Mouse (Mus musculus): ENCODE measurements around the gene Mrpl54. TPM values are rescaled to one million over a fixed set of nuclear protein-coding genes. Genes with fewer than 3 reads are reported as not detected.

Mrpl54 gene
- polyA plus RNA-seq, 1 experiment from 2014 or later = 142 TPM

DNA sequence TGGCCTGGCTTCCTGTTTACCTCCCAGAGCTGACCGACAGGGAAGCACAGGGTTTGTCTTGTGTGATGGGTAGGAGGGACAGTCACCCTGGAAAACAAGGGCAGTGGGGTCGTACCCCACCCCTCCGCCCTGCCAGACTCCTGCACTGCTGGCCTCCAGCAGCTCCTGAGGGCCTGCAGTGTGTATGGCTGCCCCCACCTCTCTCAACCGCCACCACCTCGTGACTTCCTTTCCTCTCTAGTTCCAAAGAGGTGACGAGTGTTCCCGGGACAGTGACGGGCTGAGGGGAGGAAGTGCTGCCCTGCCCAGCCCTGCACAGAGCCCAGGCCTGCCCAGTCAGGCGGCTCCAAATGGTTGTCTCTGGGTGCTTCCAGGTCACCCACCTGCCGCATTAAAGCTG is 31.1 kb upstream of the Mrpl54 start:
- Histone ChIP-seq H3K4me2 (replicated peaks) (no peak overlapping the region), H3K9me3 (ENCODE audit: control insufficient read depth, low read length) (no peaks in the 10 kb centered on the region), H3K9ac (no peak overlapping the region), H3K36me3 (replicated peaks; ENCODE audit: control insufficient read depth, insufficient read depth) (no peaks in the 10 kb centered on the region), H3K27me3 (ENCODE audit: control insufficient read depth, insufficient read depth, low read length) (no peaks in the 10 kb centered on the region), H3K27ac (0 out of 2 replicates have a peak overlapping the region, but pooled peaks have one; percentile 9), H3K4me3 (replicated peaks; ENCODE audit: low read length) (no peak overlapping the region), H3K4me1 (replicated peaks; ENCODE audit: control insufficient read depth, insufficient read depth, low read length) (peaks cover 17% of the 10 kb centered on the region)
- WGBS = 80% methylated on average over 10 of the region's 10 CpGs
- DNase-seq (ENCODE audit: low spot score) (no peak), ATAC-seq (ENCODE audit: low FRiP score) (no peak)

DNA sequence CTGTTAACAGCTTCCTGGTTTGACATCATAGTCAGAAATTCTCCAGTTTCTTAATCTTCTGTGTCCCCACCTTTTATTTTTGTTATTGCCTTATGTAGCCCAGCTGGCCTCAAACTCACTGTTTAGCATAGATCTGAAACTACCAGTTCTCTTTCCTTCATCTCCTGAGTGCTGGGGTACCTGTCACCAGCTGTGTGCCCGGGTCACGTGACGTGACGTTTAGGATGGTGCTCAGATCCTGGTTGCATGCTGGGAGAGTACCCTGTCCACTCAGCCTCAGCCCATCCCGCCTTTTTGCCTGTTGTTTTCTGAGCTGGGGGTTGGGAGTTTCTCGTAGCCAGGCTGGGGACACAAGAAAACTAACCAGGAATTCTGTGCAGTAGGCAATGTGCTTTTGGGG is 30.5 kb upstream of the Mrpl54 start:
- no peak overlapping the region for H3K4me2 ChIP-seq (replicated peaks)
- DNase-seq (ENCODE audit: low spot score) = no peak
- 85% methylated on average over 6 of the region's 6 CpGs for WGBS
- H3K9ac ChIP-seq = no peak overlapping the region
- H3K4me3 ChIP-seq (replicated peaks; ENCODE audit: low read length) = no peak overlapping the region
- H3K9me3 ChIP-seq (ENCODE audit: control insufficient read depth, low read length) = no peaks in the 10 kb centered on the region
- no peaks in the 10 kb centered on the region for H3K36me3 ChIP-seq (replicated peaks; ENCODE audit: control insufficient read depth, insufficient read depth)
- ATAC-seq (ENCODE audit: low FRiP score) = no peak
- peaks cover 17% of the 10 kb centered on the region for H3K4me1 ChIP-seq (replicated peaks; ENCODE audit: control insufficient read depth, insufficient read depth, low read length)
- no peak overlapping the region for H3K27ac ChIP-seq
- H3K27me3 ChIP-seq (ENCODE audit: control insufficient read depth, insufficient read depth, low read length) = no peaks in the 10 kb centered on the region

DNA sequence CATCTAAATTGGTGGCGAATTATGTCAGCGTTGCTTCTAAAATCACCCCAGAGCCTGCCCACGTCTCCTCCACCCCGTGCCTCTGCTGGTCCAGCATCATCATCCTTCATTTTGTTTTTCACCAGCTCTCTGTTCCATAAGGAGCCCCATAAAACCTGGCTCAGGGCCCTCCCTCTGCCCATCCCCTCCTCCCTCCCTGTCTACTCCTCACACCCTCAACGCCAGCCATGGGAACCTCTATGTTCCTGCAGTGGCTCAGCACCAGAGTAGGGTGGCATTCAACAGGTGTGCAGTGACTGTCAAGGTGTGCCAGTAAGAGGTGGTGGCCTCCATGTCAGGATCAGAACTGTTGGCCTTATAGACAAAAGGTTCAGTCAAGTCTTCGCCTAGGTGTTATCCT is 28.5 kb upstream of the Mrpl54 start:
- DNase-seq (ENCODE audit: low spot score) (no peak), ATAC-seq (ENCODE audit: low FRiP score) (no peak)
- Histone ChIP-seq H3K36me3 (replicated peaks; ENCODE audit: control insufficient read depth, insufficient read depth) (no peaks in the 10 kb centered on the region), H3K9ac (no peak overlapping the region), H3K27me3 (ENCODE audit: control insufficient read depth, insufficient read depth, low read length) (peaks cover 17% of the 10 kb centered on the region), H3K4me1 (replicated peaks; ENCODE audit: control insufficient read depth, insufficient read depth, low read length) (peaks cover 25% of the 10 kb centered on the region), H3K4me3 (replicated peaks; ENCODE audit: low read length) (no peak overlapping the region), H3K4me2 (replicated peaks) (0 out of 2 replicates have a peak overlapping the region, but pooled peaks have one; percentile 92), H3K27ac (no peak overlapping the region), H3K9me3 (ENCODE audit: control insufficient read depth, low read length) (no peaks in the 10 kb centered on the region)
- WGBS = 88% methylated on average over 6 of the region's 6 CpGs

DNA sequence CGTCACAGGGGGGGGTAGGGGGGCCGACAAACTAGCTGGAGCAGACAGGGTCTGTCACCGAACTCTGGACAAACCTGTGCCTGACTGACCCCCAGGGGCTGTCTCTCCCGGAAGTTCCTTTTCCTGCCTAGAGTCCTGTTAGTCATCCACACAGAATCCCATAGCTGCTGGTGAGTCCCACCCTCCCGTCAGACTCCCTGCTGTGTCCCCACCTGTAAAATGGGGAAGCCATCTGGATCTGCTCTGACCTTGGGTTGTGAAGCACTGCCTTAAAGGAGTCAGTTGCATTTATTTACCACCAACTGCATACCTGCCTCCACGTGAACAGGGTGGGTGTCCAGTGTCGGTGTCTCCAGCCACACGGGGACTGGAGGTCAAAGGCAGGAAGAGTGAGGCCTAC is 27.7 kb upstream of the Mrpl54 start:
- no peak for ATAC-seq (ENCODE audit: low FRiP score)
- H3K9me3 ChIP-seq (ENCODE audit: control insufficient read depth, low read length) = no peaks in the 10 kb centered on the region
- H3K9ac ChIP-seq = peak overlapping the region; percentile 80
- no peak for DNase-seq (ENCODE audit: low spot score)
- peaks cover 24% of the 10 kb centered on the region for H3K27me3 ChIP-seq (ENCODE audit: control insufficient read depth, insufficient read depth, low read length)
- no peaks in the 10 kb centered on the region for H3K36me3 ChIP-seq (replicated peaks; ENCODE audit: control insufficient read depth, insufficient read depth)
- H3K4me3 ChIP-seq (replicated peaks; ENCODE audit: low read length) = peak overlapping the region; percentile 74
- WGBS = 70% methylated on average over 8 of the region's 8 CpGs
- peaks cover 25% of the 10 kb centered on the region for H3K4me1 ChIP-seq (replicated peaks; ENCODE audit: control insufficient read depth, insufficient read depth, low read length)
- no peak overlapping the region for H3K27ac ChIP-seq
- peak overlapping the region; percentile 92 for H3K4me2 ChIP-seq (replicated peaks)

DNA sequence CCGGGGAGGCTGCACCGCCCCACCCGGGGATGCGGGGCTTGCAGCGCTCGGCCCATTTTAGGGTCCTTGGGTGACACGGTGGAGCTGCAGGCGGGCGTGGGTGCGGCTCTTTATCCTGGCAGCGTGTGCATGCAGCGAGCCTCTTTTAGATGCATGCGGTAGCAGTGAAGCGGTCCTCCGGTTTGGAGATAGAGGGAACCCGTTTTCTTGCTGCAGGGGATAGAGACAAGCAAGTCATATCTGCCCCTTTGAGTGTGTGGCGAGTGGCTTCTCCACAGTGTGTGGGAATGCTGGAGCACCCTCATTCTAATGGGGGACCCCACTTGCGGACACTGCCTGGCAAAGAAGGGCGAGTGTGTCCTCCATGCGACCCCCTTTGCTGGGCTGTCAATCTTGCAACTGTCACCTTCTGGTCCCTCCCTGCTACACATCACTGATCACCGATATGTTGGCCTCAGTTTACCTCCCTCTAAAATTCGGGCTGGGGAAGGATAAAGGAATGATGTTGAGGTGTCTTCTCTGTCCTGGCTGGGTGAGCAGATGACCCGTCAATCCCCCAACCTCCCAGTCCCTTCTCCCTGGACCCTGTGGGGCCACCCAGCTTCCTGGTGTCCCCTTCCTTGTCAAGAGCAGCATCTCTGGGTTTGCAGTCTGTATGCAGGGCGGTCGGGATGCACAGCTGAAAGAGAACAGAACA is 26.7 kb upstream of the Mrpl54 start:
- Histone ChIP-seq H3K36me3 (replicated peaks; ENCODE audit: control insufficient read depth, insufficient read depth) (no peaks in the 10 kb centered on the region), H3K4me3 (replicated peaks; ENCODE audit: low read length) (peak overlapping the region; percentile 74), H3K4me2 (replicated peaks) (peak overlapping the region; percentile 92), H3K27ac (peak overlapping the region; percentile 81), H3K9ac (peak overlapping the region; percentile 80), H3K9me3 (ENCODE audit: control insufficient read depth, low read length) (no peaks in the 10 kb centered on the region), H3K27me3 (ENCODE audit: control insufficient read depth, insufficient read depth, low read length) (peaks cover 25% of the 10 kb centered on the region), H3K4me1 (replicated peaks; ENCODE audit: control insufficient read depth, insufficient read depth, low read length) (peaks cover 25% of the 10 kb centered on the region)
- ATAC-seq (ENCODE audit: low FRiP score) = peak; percentile 15
- no peak for DNase-seq (ENCODE audit: low spot score)
- WGBS = 3% methylated on average over 25 of the region's 25 CpGs

DNA sequence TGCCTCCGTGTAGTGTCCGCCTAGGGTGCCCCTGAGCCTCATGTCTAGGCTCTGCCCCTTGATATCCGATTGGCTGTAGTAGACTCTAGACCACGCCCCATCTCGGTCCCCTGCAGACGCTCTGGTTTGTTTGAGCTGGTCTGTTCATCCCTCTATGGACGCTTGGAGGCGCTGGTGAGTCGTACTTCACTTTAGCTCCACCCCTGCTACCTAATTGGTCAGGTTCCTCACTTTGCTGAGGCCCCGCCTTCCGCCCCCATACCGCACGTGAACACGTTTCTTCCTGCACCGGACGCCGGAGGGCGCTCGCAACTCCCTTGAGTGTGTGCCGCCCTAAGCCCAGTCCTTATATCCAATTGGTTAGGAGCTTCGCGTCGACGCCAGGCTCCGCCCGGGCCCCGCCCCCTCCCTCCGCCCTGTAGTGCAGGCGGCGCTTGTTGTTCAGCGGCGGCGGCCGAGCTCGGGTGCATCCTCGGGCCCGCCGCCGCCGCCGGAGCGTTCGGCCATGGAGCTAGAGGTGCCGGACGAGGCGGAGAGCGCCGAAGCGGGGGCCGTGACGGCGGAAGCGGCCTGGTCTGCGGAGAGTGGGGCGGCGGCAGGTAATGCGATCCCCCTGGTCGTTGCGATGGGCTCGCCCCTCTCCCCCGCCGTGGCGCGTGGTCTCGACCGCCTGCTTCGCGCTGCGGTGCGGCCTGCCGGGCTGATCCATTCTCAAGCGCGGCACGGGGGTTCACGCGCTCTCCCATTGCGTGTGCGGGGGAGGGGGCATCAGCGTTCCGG is 26.0 kb upstream of the Mrpl54 start, which contains the start of gene Pip5k1c:
TSS of gene Pip5k1c (plus strand) at position 410 of the 780 bp plus-strand sequence.
- H3K27ac ChIP-seq = peak within 1 kb of the TSS; percentile 81
- no peaks in the 10 kb centered on the region for H3K36me3 ChIP-seq (replicated peaks; ENCODE audit: control insufficient read depth, insufficient read depth)
- H3K4me1 ChIP-seq (replicated peaks; ENCODE audit: control insufficient read depth, insufficient read depth, low read length) = peaks cover 25% of the 10 kb centered on the region
- peak within 1 kb of the TSS; percentile 92 for H3K4me2 ChIP-seq (replicated peaks)
- peak within 1 kb of the TSS; percentile 80 for H3K9ac ChIP-seq
- peak; percentile 99 for DNase-seq (ENCODE audit: low spot score)
- ATAC-seq (ENCODE audit: low FRiP score) = peak; percentile 96
- H3K27me3 ChIP-seq (ENCODE audit: control insufficient read depth, insufficient read depth, low read length) = peaks cover 25% of the 10 kb centered on the region
- under 1% methylated on average over 58 of the region's 80 CpGs for WGBS
- H3K9me3 ChIP-seq (ENCODE audit: control insufficient read depth, low read length) = no peaks in the 10 kb centered on the region
- peak within 1 kb of the TSS; percentile 74 for H3K4me3 ChIP-seq (replicated peaks; ENCODE audit: low read length)

DNA sequence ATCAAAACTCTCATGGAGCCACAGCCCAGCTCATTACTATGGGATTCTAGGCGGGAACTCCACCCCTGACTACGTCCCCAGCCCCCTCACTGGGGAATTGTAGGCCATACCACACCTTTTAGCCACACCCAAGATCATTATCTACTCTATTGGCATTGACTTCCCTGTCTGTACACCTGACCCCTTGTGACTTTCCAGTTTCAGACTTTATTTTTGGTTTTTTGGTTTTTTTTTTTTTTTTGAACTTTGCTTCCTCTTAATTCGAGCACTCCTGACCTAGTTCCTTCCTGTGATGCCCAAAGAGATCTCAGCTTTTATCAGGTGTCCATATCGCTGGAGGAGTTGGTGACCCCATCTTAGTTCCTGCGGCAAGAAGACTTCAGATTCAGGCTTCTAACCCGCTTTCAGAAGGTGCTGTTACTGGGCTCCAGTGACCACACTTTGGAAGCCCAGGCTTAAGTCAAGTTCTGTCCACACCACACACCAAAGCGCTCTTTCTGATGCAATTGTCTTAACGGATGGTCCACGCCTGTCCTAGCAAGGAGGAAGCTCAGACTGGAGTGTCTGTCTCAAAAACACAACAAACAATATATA is 24.9 kb upstream of the Mrpl54 start, which contains the start of gene Tjp3:
TSS of gene Tjp3 (minus strand) at position 71 of the 594 bp plus-strand sequence.
- no peak within 1 kb of the TSS for H3K4me2 ChIP-seq (replicated peaks)
- no peak within 1 kb of the TSS for H3K27ac ChIP-seq
- H3K4me1 ChIP-seq (replicated peaks; ENCODE audit: control insufficient read depth, insufficient read depth, low read length) = peaks cover 25% of the 10 kb centered on the region
- no peak for DNase-seq (ENCODE audit: low spot score)
- whole genome bisulfite sequencing = 74% methylated on average over 9 of the region's 9 CpGs
- H3K27me3 ChIP-seq (ENCODE audit: control insufficient read depth, insufficient read depth, low read length) = peaks cover 25% of the 10 kb centered on the region
- no peaks in the 10 kb centered on the region for H3K9me3 ChIP-seq (ENCODE audit: control insufficient read depth, low read length)
- H3K36me3 ChIP-seq (replicated peaks; ENCODE audit: control insufficient read depth, insufficient read depth) = no peaks in the 10 kb centered on the region
- H3K4me3 ChIP-seq (replicated peaks; ENCODE audit: low read length) = no peak within 1 kb of the TSS
- ATAC-seq (ENCODE audit: low FRiP score) = no peak
- no peak within 1 kb of the TSS for H3K9ac ChIP-seq

DNA sequence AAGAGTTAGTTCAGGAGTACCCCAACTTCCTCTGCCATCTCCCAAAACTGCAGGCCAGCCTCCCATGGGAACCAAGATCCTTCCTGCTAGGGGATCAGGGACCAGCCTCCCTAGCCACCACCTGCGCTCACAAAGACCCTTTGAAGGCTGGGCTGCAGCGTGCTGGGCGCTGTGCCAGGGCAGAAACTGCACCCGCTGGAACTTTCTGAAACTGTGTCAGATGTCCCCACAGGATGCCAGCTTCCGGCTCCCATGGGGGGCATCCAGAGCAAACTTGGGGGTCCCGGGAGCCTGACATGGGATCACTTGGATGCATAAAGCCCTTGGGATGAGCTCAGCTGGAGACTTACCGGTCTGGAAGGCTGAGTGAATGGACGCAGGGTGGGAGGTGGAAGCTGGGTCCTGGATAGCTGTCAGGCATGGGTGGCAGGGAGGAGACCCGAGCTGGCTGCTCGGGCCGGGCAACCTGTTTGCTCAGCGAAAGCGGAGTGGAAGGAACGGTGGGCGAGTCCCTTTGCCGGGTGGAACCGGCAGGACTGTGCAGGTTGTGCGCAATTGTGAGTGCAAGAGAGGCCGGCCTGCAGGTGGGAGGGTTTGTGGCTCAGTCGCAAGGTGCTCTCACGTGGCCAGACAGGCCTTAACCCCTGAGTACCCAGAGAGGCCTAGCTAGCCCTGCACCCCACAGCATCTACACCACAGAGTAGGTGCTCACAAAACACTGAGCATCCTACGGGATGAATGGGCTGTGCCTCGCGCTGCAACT is 24.1 kb upstream of the Mrpl54 start:
- Histone ChIP-seq H3K27me3 (ENCODE audit: control insufficient read depth, insufficient read depth, low read length) (peaks cover 25% of the 10 kb centered on the region), H3K9me3 (ENCODE audit: control insufficient read depth, low read length) (no peaks in the 10 kb centered on the region), H3K36me3 (replicated peaks; ENCODE audit: control insufficient read depth, insufficient read depth) (no peaks in the 10 kb centered on the region), H3K4me3 (replicated peaks; ENCODE audit: low read length) (no peak overlapping the region), H3K4me1 (replicated peaks; ENCODE audit: control insufficient read depth, insufficient read depth, low read length) (peaks cover 25% of the 10 kb centered on the region), H3K9ac (no peak overlapping the region), H3K4me2 (replicated peaks) (no peak overlapping the region), H3K27ac (no peak overlapping the region)
- no peak for DNase-seq (ENCODE audit: low spot score)
- ATAC-seq (ENCODE audit: low FRiP score) = no peak
- WGBS = 20% methylated on average over 24 of the region's 24 CpGs
